Mouse (Mus musculus) CH12.LX (cell line): Measurements from ENCODE around the gene Rsbn1. TPM values are rescaled to one million over a fixed set of nuclear protein-coding genes. Genes with fewer than 3 reads are reported as not detected.
A peak's percentile ranks its signal among the peaks of the same experiment; 100 is the strongest.

Experiments used
- DNase-seq: peaks from one replicate; pipeline ENCODE4 v3.0.0-alpha.2; 2013; ENCODE audit errors: extremely low read depth
- H3K27ac ChIP-seq: 2 replicates; pipeline ENCODE4 v1.5.1; 2012; ENCODE audit warnings: low read depth, mild to moderate bottlenecking, control low read depth, moderate library complexity; ENCODE audit not compliant: insufficient read depth
- H3K27me3 ChIP-seq: replicated peaks from 2 replicates; pipeline ENCODE3; 2012; ENCODE audit warnings: inconsistent platforms
- H3K36me3 ChIP-seq, 2 experiments: replicated peaks in 1 of 2; 2 replicates each; pipeline versions ENCODE3 to v1.6.1; 2012; ENCODE audit warnings: inconsistent platforms in 1 of 2, low read length in 1 of 2, mild to moderate bottlenecking in 1 of 2, mixed read lengths in 1 of 2, moderate library complexity in 1 of 2; ENCODE audit not compliant: control insufficient read depth in 1 of 2, insufficient read depth in 1 of 2
- H3K4me1 ChIP-seq, 2 experiments: 2 replicates each; pipeline ENCODE4 v1.6.1; 2012; ENCODE audit warnings: inconsistent platforms in 1 of 2, moderate library complexity in 1 of 2; ENCODE audit not compliant: insufficient read depth in 2 of 2, control insufficient read depth in 1 of 2
- H3K4me2 ChIP-seq: 2 replicates; pipeline ENCODE4 v1.6.1; 2012; ENCODE audit warnings: low read depth, mild to moderate bottlenecking, control low read depth; ENCODE audit not compliant: poor library complexity, insufficient read depth, severe bottlenecking
- H3K4me3 ChIP-seq, 3 experiments: fragments of 150-350 bp in 1 of 3; sonication (generic) in 1 of 3; replicated peaks in 1 of 3; 2 replicates each; pipeline versions ENCODE3 to v1.5.1; 2011 to 2012; ENCODE audit warnings: low read depth in 2 of 3, low read length in 2 of 3, mild to moderate bottlenecking in 2 of 3, moderate library complexity in 2 of 3, control low read depth in 1 of 3, improper control_type of control experiment in 1 of 3, inconsistent platforms in 1 of 3, mixed read lengths in 1 of 3; ENCODE audit not compliant: poor library complexity in 1 of 3
- H3K79me2 ChIP-seq: replicated peaks from 2 replicates; pipeline ENCODE4 v1.6.1; 2012; ENCODE audit warnings: mild to moderate bottlenecking, moderate library complexity; ENCODE audit not compliant: control insufficient read depth, poor library complexity, insufficient read depth, severe bottlenecking; ENCODE audit errors: extremely low read depth
- H3K9ac ChIP-seq: 2 replicates; pipeline ENCODE4 v1.6.1; 2012; ENCODE audit warnings: low read depth, mild to moderate bottlenecking, control low read depth, moderate library complexity; ENCODE audit not compliant: insufficient read depth
- H3K9me3 ChIP-seq: replicated peaks from 2 replicates; pipeline ENCODE3; 2012; ENCODE audit warnings: low read length, inconsistent platforms, mixed read lengths
- CHD1 ChIP-seq: IDR thresholded peaks from 2 replicates; pipeline ENCODE4 v1.6.1; 2012; ENCODE audit warnings: low read depth, low read length, improper control_type of control experiment, inconsistent platforms
- CHD2 ChIP-seq: IDR thresholded peaks from 2 replicates; pipeline ENCODE4 v1.6.1; 2011; ENCODE audit warnings: low read length, improper control_type of control experiment
- ELF1 ChIP-seq: IDR thresholded peaks from 2 replicates; pipeline ENCODE4 v1.6.1; 2014; ENCODE audit warnings: low read depth, mild to moderate bottlenecking, inconsistent platforms, low read length, improper control_type of control experiment
- EP300 ChIP-seq: IDR thresholded peaks from 2 replicates; pipeline ENCODE4 v1.6.1; 2011; ENCODE audit warnings: low read length, improper control_type of control experiment
- ETS1 ChIP-seq: conservative IDR thresholded peaks from 2 replicates; pipeline ENCODE4 v1.6.1; 2012; ENCODE audit warnings: low read depth, mild to moderate bottlenecking, inconsistent platforms, low read length, improper control_type of control experiment, moderate library complexity
- JUND ChIP-seq: conservative IDR thresholded peaks from 2 replicates; pipeline ENCODE4 v1.6.1; 2011; ENCODE audit warnings: low read depth, low read length, improper control_type of control experiment
- MAFK ChIP-seq: IDR thresholded peaks from 2 replicates; pipeline ENCODE4 v1.6.1; 2011; ENCODE audit warnings: low read length, improper control_type of control experiment; ENCODE audit not compliant: insufficient replicate concordance
- POLR2A ChIP-seq: IDR thresholded peaks from 2 replicates; pipeline ENCODE4 v1.6.1; 2011; ENCODE audit warnings: low read depth, mild to moderate bottlenecking, improper control_type of control experiment, low read length
- POLR2AphosphoS2 ChIP-seq: IDR thresholded peaks from 2 replicates; pipeline ENCODE4 v1.6.1; 2011; ENCODE audit warnings: low read depth, low read length, improper control_type of control experiment
- RAD21 ChIP-seq: IDR thresholded peaks from 2 replicates; pipeline ENCODE4 v1.6.1; 2011; ENCODE audit warnings: low read depth, mild to moderate bottlenecking, low read length, improper control_type of control experiment, moderate library complexity
- UBTF ChIP-seq: IDR thresholded peaks from 2 replicates; pipeline ENCODE4 v1.6.1; 2012; ENCODE audit warnings: low read depth, mild to moderate bottlenecking, inconsistent platforms, low read length, improper control_type of control experiment, moderate library complexity
- USF2 ChIP-seq: conservative IDR thresholded peaks from 2 replicates; pipeline ENCODE4 v1.6.1; 2011; ENCODE audit warnings: low read depth, low read length, improper control_type of control experiment
- ZMIZ1 ChIP-seq: IDR thresholded peaks from 2 replicates; pipeline ENCODE4 v1.6.1; 2012; ENCODE audit warnings: low read depth, mild to moderate bottlenecking, inconsistent platforms, low read length, improper control_type of control experiment
- dilution Hi-C: fragments of 300-500 bp; cut with MboI; formaldehyde crosslinking; loops from 2 replicates; pipeline ENCODE4 v1.14.3; 2020; ENCODE audit warnings: low sequenced_read_pairs; ENCODE audit not compliant: extremely low pct_unique_long_range_greater_than_20kb, extremely low pct_ligation_motif_present
- in situ Hi-C: fragments of 300-500 bp; cut with MboI; formaldehyde crosslinking; loops from 3 replicates; pipeline ENCODE4 v1.14.3; 2019; ENCODE audit warnings: low sequenced_read_pairs, low pct_ligation_motif_present, low pct_unique_long_range_greater_than_20kb, mixed read lengths
- polyA plus RNA-seq: library from polyadenylated mRNA; unstranded; fragments of >175 nt; gene quantifications from 2 replicates; pipeline ENCODE4 v1.2.1, GENCODE M21; 2012; ENCODE audit warnings: low read depth; ENCODE audit not compliant: insufficient read length
- total RNA-seq, 2 experiments: library from RNA; depleted of rRNA; stranded (reverse); fragments of 300-350 nt in 1 of 2; fragments of >200 nt in 1 of 2; gene quantifications; 2 replicates each; pipeline ENCODE4 v1.2.3; 2012 to 2014

The Rsbn1 gene
- total and polyA plus RNA-seq, 3 experiments = 13.0 to 19.6 (median 13.8) TPM

GRCm38 (mm10) chr3:103984556-103984955 is 70.6 kb downstream of the Rsbn1 start:
- in situ Hi-C loops (no loop called here), dilution Hi-C loops (no loop called here)
- H3K36me3 ChIP-seq = peaks cover 54 to 88% of the 10 kb centered on the region in 2 experiments

GRCm38 (mm10) chr3:103985194-103985593 is 71.3 kb downstream of the Rsbn1 start:
- dilution Hi-C loops = no loop called here

More at GRCm38 (mm10) chr3:103984556-103984955, 70.6 kb downstream of the Rsbn1 start:
- DNase-seq = no peak
- H3K79me2 ChIP-seq = no peaks in the 10 kb centered on the region
- no peaks in the 10 kb centered on the region for H3K27me3 ChIP-seq
- no peak overlapping the region for H3K27ac ChIP-seq
- no peak overlapping the region for H3K9ac ChIP-seq
- TF ChIP-seq ZMIZ1 = no peak
- no peak for TF ChIP-seq ELF1
- no peak for TF ChIP-seq CHD1
- no peak for TF ChIP-seq EP300
- no peak for TF ChIP-seq ETS1
- TF ChIP-seq POLR2AphosphoS2 = no peak
- no peak for TF ChIP-seq UBTF
- TF ChIP-seq, all 38 proteins: peak for 0
- Histone ChIP-seq H3K4me3 (no peak overlapping the region), H3K4me1 (no peaks in the 10 kb centered on the region), H3K4me2 (no peak overlapping the region), H3K9me3 (no peaks in the 10 kb centered on the region)

GRCm38 (mm10) chr3:103987831-103988432 is 74.0 kb downstream of the Rsbn1 start:
- in situ Hi-C loops = no loop called here
- TF ChIP-seq JUND = no peak
- no peak for TF ChIP-seq UBTF
- TF ChIP-seq MAFK = peak; percentile 79
- TF ChIP-seq, all 38 proteins: peak for 1
- Histone ChIP-seq H3K4me2 (no peak overlapping the region), H3K4me3 (no peak overlapping the region), H3K4me1 (peaks cover 0 to 12% of the 10 kb centered on the region in 2 experiments; a peak in 1 of 4 replicates), H3K27me3 (no peaks in the 10 kb centered on the region), H3K9me3 (no peaks in the 10 kb centered on the region), H3K27ac (no peak overlapping the region), H3K79me2 (no peaks in the 10 kb centered on the region), H3K9ac (no peak overlapping the region), H3K36me3 (peaks cover 59 to 89% of the 10 kb centered on the region in 2 experiments)
- no peak for DNase-seq
- dilution Hi-C loops = no loop called here

More at GRCm38 (mm10) chr3:103985194-103985593, 71.3 kb downstream of the Rsbn1 start:
- Histone ChIP-seq H3K4me1 (peaks cover 0 to 4% of the 10 kb centered on the region in 2 experiments; a peak in 1 of 4 replicates), H3K4me2 (no peak overlapping the region), H3K27ac (no peak overlapping the region), H3K4me3 (no peak overlapping the region), H3K79me2 (no peaks in the 10 kb centered on the region), H3K9me3 (no peaks in the 10 kb centered on the region), H3K27me3 (no peaks in the 10 kb centered on the region), H3K9ac (no peak overlapping the region), H3K36me3 (peaks cover 52 to 88% of the 10 kb centered on the region in 2 experiments)
- no peak for DNase-seq
- TF ChIP-seq RAD21 (no peak), USF2 (no peak), CHD2 (no peak), POLR2A (no peak)
- in situ Hi-C loops = no loop called here
